Comparison of ENCODE assay signal across 26 mouse cellular contexts in the genomic region with DNA sequence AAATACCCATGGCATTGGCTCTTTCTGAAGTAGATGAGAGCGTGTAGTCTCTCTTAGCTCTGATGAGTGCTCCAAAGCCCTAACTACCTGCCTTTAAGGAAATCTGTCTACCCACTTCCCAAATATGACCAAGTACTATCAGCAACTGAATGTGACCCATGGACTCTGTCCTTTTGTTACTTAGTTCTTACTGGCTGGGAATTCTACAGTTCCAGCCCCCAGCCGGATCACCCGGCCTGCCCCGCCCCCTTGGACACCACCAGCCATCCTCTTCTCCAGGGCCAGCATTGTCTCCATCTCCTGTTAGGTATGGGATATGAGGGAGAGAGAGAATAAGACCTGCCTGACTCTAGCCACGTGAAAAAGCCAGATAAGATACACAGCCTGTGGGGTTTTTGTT. TPM values are rescaled to one million over a fixed set of nuclear protein-coding genes. Genes with fewer than 3 reads are reported as not detected.
DNase-seq lines count a peak whose midpoint lies in the region; ATAC-seq and TF ChIP-seq lines count a peak whose summit lies in the region.
"Had no signal": no experiment of that assay in that cellular context is flagged by ENCODE, and none has a peak within 500 bp of the region (broad histone marks: within the 10 kb centered on the region; RNA-seq: fewer than 3 reads in every experiment).

TSS of gene Slc27a5 (minus strand) at position 140 of the 400 bp plus-strand sequence.

- H3K27me3 ChIP-seq in testis, adult 2 months (ENCODE audit: control insufficient read depth, insufficient read depth, low read length), result no peaks in the 10 kb centered on the region
- H3K27me3 ChIP-seq in liver, embryonic 15.5 days, result no peaks in the 10 kb centered on the region; the same call in 1 of the 2 replicates
- H3K27me3 ChIP-seq: CH12.LX; embryonic facial prominence, embryonic 13.5 days; forebrain, embryonic 13.5 days; heart, embryonic 12.5 days; Patski had no signal

- 49% methylated on average over 5 of the region's 5 CpGs for WGBS in liver, embryonic 15.5 days (ENCODE audit: insufficient replicate concordance)

- no peak within 1 kb of the TSS; the same call in none of the 2 replicates for H3K4me3 ChIP-seq in testis, adult 2 months (ENCODE audit: control insufficient read depth, low read depth, low read length)
- H3K4me3 ChIP-seq in liver, embryonic 15.5 days (replicated peaks), result no peak within 1 kb of the TSS; the same call in 1 of the 2 replicates
- H3K4me3 ChIP-seq: embryonic facial prominence, embryonic 13.5 days; forebrain, embryonic 13.5 days; heart, embryonic 12.5 days; hindbrain, embryonic 10.5 days had no signal

- peak within 1 kb of the TSS; percentile 41 for H3K4me2 ChIP-seq in liver, embryonic 15.5 days
- H3K4me2 ChIP-seq: embryonic facial prominence, embryonic 13.5 days; forebrain, embryonic 13.5 days; heart, embryonic 12.5 days; hindbrain, embryonic 14.5 days had no signal

- no peak for TF ChIP-seq CTCF in testis, adult 2 months (IDR thresholded peaks at IDR 0.05; ENCODE audit: control insufficient read depth, insufficient read depth, insufficient replicate concordance, low read depth, low read length)

- H3K4me1 ChIP-seq in testis, adult 2 months (ENCODE audit: control insufficient read depth, insufficient read depth, low read length), result no peaks in the 10 kb centered on the region; the same call in none of the 2 replicates
- no peaks in the 10 kb centered on the region for H3K4me1 ChIP-seq in liver, embryonic 15.5 days (replicated peaks)
- H3K4me1 ChIP-seq: embryonic facial prominence, embryonic 13.5 days; forebrain, embryonic 13.5 days; heart, embryonic 12.5 days; hindbrain, embryonic 10.5 days had no signal

- no peak for TF ChIP-seq POLR2A in testis, adult 2 months (IDR thresholded peaks at IDR 0.05; ENCODE audit: control insufficient read depth, low read depth, low read length)

- DNase-seq in adrenal gland, postnatal 14 days, result no peak
- DNase-seq in adrenal gland, adult (ENCODE audit: inconsistent age in 2 of 2, low spot score in 1 of 2), result no peak
- DNase-seq in testis, postnatal 10 days (ENCODE audit: low spot score), result no peak
- no peak for DNase-seq in B cell, adult 2 months
- no peak for DNase-seq in cerebellum, adult 9-10 months
- DNase-seq in spleen, adult 18-20 months, result no peak
- DNase-seq: adrenal gland, adult 8-10 months; cerebellum, adult 11-12 months; cerebellum, adult 9-11 months; cerebellum, postnatal 36 days; forebrain, postnatal 0 days; gastrocnemius, postnatal 25 days had no signal

- no peaks in the 10 kb centered on the region for H3K9me3 ChIP-seq in liver, embryonic 15.5 days (replicated peaks)
- H3K9me3 ChIP-seq: embryonic facial prominence, embryonic 13.5 days; forebrain, embryonic 13.5 days; heart, embryonic 12.5 days; hindbrain, embryonic 10.5 days had no signal

- peak within 1 kb of the TSS; percentile 61; the same call in 1 of the 2 replicates for H3K27ac ChIP-seq in testis, adult 2 months (ENCODE audit: control insufficient read depth, insufficient read depth, low read depth, low read length)
- peak within 1 kb of the TSS; percentile 45 for H3K27ac ChIP-seq in liver, embryonic 15.5 days (replicated peaks)
- H3K27ac ChIP-seq: embryonic facial prominence, embryonic 13.5 days; forebrain, embryonic 13.5 days; hindbrain, embryonic 10.5 days; hindbrain, embryonic 14.5 days had no signal

- H3K9ac ChIP-seq in liver, embryonic 15.5 days, result 0 out of 2 replicates have a peak within 1 kb of the TSS, but pooled peaks have one; percentile 18
- H3K9ac ChIP-seq: embryonic facial prominence, embryonic 13.5 days; forebrain, embryonic 13.5 days; forebrain, postnatal 0 days; heart, embryonic 12.5 days; hindbrain, embryonic 14.5 days had no signal

- H3K36me3 ChIP-seq in testis, adult 2 months (ENCODE audit: control insufficient read depth, insufficient read depth, low read length), result no peaks in the 10 kb centered on the region
- H3K36me3 ChIP-seq in liver, embryonic 15.5 days (replicated peaks), result no peaks in the 10 kb centered on the region
- H3K36me3 ChIP-seq: embryonic facial prominence, embryonic 13.5 days; heart, embryonic 12.5 days; hindbrain, embryonic 10.5 days had no signal

- ATAC-seq in liver, embryonic 15.5 days (ENCODE audit: insufficient read depth), result peak; percentile 53; the same call in 1 of the 2 replicates
- ATAC-seq: activated CD4-positive, CD25-positive, alpha-beta regulatory T cell, adult 4 months; forebrain, embryonic 13.5 days; forebrain, postnatal 0 days; Patski had no signal

RNA-seq across cellular contexts. Expression of gene Slc27a5, which starts in this region (rescaled TPM):
- 2.6 and 51.1 TPM in 2 replicates for total RNA-seq in adrenal gland, postnatal 14 days (2021)
- 0.06 and 0.14 TPM in 2 replicates for polyA plus RNA-seq in testis, adult 2 months (2012; rRNA removed)
- polyA plus RNA-seq in liver, embryonic 15.5 days (2015; fragmentation: Nextera tagmentation; extraction: Ambion mirVana), result 17.2 and 22.1 TPM in 2 replicates
- total RNA-seq: gastrocnemius, postnatal 25 days; granulocyte monocyte progenitor cell, adult 5-6 weeks; heart, adult 8-10 months; heart, postnatal 25 days had no signal
- polyA plus RNA-seq: heart, embryonic 12.5 days; heart, embryonic 16.5 days had no signal

Comparison
In these comparisons a context has a peak if more than half of its experiments do, and no peak if none do; other contexts are left out.
1. RNA of gene Slc27a5 (polyA plus RNA-seq): 17.2 to 22.1 TPM in liver, embryonic 15.5 days; 0.06 to 0.14 TPM in testis, adult 2 months; every median in the first group is over 10 times any median in the second.